Comparison of ENCODE assay signal across 11 mouse cellular contexts in genomic region chr7:142434137-142434865, GRCm38 (mm10). TPM values are rescaled to one million over a fixed set of nuclear protein-coding genes. Genes with fewer than 3 reads are reported as not detected.
DNase-seq lines count a peak whose midpoint lies in the region; ATAC-seq lines count a peak whose summit lies in the region.
"Had no signal": no experiment of that assay in that cellular context is flagged by ENCODE, and none has a peak within 500 bp of the region (broad histone marks: within the 10 kb centered on the region; RNA-seq: fewer than 3 reads in every experiment).

Gene Syt8 (plus strand): TSS chr7:142434850.

- H3K27ac ChIP-seq in kidney, embryonic 15.5 days = peak within 1 kb of the TSS; percentile 57
- H3K27ac ChIP-seq in embryonic facial prominence, embryonic 10.5 days (replicated peaks) = peak within 1 kb of the TSS; percentile 82
- peak within 1 kb of the TSS; percentile 48; the same call in 1 of the 2 replicates for H3K27ac ChIP-seq in intestine, embryonic 14.5 days (ENCODE audit: low read depth)
- H3K27ac ChIP-seq: left cerebral cortex, adult 2 months had no signal

- no peak for ATAC-seq in kidney, embryonic 15.5 days (replicated peaks; ENCODE audit: low FRiP score)
- peak; percentile 60 for ATAC-seq in intestine, embryonic 14.5 days (replicated peaks; ENCODE audit: low FRiP score, low TSS enrichment, low read depth)

- no peak for DNase-seq in kidney, postnatal 25 days
- DNase-seq in embryonic facial prominence, embryonic 10.5 days (ENCODE audit: low spot score) = no peak
- DNase-seq in intestine, embryonic 14.5 days (ENCODE audit: low spot score) = peak; percentile 72
- peak; percentile 56 for DNase-seq in lung, postnatal 25 days (ENCODE audit: low spot score)
- DNase-seq in thymus, postnatal 10 days (ENCODE audit: low spot score in 2 of 2) = no peak
- no peak for DNase-seq in cerebellum, postnatal 36 days
- DNase-seq in ovary, postnatal 36 days (ENCODE audit: low spot score) = no peak
- DNase-seq: gastrocnemius, postnatal 10 days; kidney, adult 9 months had no signal

- H3K36me3 ChIP-seq in kidney, embryonic 15.5 days = no peaks in the 10 kb centered on the region
- no peaks in the 10 kb centered on the region for H3K36me3 ChIP-seq in embryonic facial prominence, embryonic 10.5 days (replicated peaks)
- H3K36me3 ChIP-seq in intestine, embryonic 14.5 days (ENCODE audit: control insufficient read depth, insufficient read depth, low read length) = no peaks in the 10 kb centered on the region

- H3K4me3 ChIP-seq in kidney, embryonic 15.5 days (replicated peaks) = no peak within 1 kb of the TSS
- no peak within 1 kb of the TSS for H3K4me3 ChIP-seq in embryonic facial prominence, embryonic 10.5 days
- H3K4me3 ChIP-seq in intestine, embryonic 14.5 days (ENCODE audit: low read depth, low read length) = no peak within 1 kb of the TSS
- H3K4me3 ChIP-seq: left cerebral cortex, adult 2 months had no signal

- H3K4me1 ChIP-seq in kidney, embryonic 15.5 days = peaks cover 40% of the 10 kb centered on the region
- peaks cover 25% of the 10 kb centered on the region for H3K4me1 ChIP-seq in embryonic facial prominence, embryonic 10.5 days
- peaks cover 22% of the 10 kb centered on the region for H3K4me1 ChIP-seq in intestine, embryonic 14.5 days (replicated peaks; ENCODE audit: control insufficient read depth, insufficient read depth, low read length)

- no peak within 1 kb of the TSS for H3K4me2 ChIP-seq in kidney, embryonic 15.5 days
- peak within 1 kb of the TSS; percentile 2; the same call in 1 of the 2 replicates for H3K4me2 ChIP-seq in intestine, embryonic 14.5 days (ENCODE audit: low read length)

- H3K27me3 ChIP-seq in kidney, embryonic 15.5 days = no peaks in the 10 kb centered on the region
- no peaks in the 10 kb centered on the region; the same call in 1 of the 2 replicates for H3K27me3 ChIP-seq in embryonic facial prominence, embryonic 10.5 days (replicated peaks; ENCODE audit: low read depth, poor library complexity, severe bottlenecking)
- no peaks in the 10 kb centered on the region for H3K27me3 ChIP-seq in intestine, embryonic 14.5 days (replicated peaks; ENCODE audit: control insufficient read depth, insufficient read depth, low read length)

- H3K9ac ChIP-seq in kidney, embryonic 15.5 days = no peak within 1 kb of the TSS
- peak within 1 kb of the TSS; percentile 31; the same call in 1 of the 2 replicates for H3K9ac ChIP-seq in intestine, embryonic 14.5 days (ENCODE audit: low read length)

- H3K9me3 ChIP-seq in kidney, embryonic 15.5 days (replicated peaks) = no peaks in the 10 kb centered on the region
- H3K9me3 ChIP-seq in embryonic facial prominence, embryonic 10.5 days = no peaks in the 10 kb centered on the region
- H3K9me3 ChIP-seq in intestine, embryonic 14.5 days (ENCODE audit: control insufficient read depth, low read length) = no peaks in the 10 kb centered on the region

- 82% methylated on average over 10 of the region's 10 CpGs for WGBS in kidney, embryonic 15.5 days
- 82% methylated on average over 10 of the region's 10 CpGs for WGBS in embryonic facial prominence, embryonic 10.5 days
- 76% methylated on average over 10 of the region's 10 CpGs for WGBS in intestine, embryonic 14.5 days

RNA-seq across cellular contexts. Expression of gene Syt8, which starts in this region (rescaled TPM):
- 0.62 and 1.3 TPM in 2 replicates for polyA plus RNA-seq in kidney, embryonic 15.5 days (2015; fragmentation: Nextera tagmentation; extraction: Ambion mirVana)
- not detected in 2 replicates for polyA plus RNA-seq in embryonic facial prominence, embryonic 10.5 days (2016; fragmentation: Nextera tagmentation; extraction: Ambion mirVana)
- polyA plus RNA-seq in intestine, embryonic 14.5 days (2014; fragmentation: Nextera tagmentation; extraction: Ambion mirVana) = 1.6 and 3.8 TPM in 2 replicates

Comparison
In these comparisons a context has a peak if more than half of its experiments do, and no peak if none do; other contexts are left out.
1. DNase-seq: peak in intestine, embryonic 14.5 days (single experiment) and lung, postnatal 25 days (single experiment); none in kidney, postnatal 25 days (0 of 2), embryonic facial prominence, embryonic 10.5 days (single experiment), thymus, postnatal 10 days (0 of 2), cerebellum, postnatal 36 days (0 of 2) and ovary, postnatal 36 days (single experiment).
2. Peak in every context shown above with its lines, with median percentiles within 50 percentile points of each other: H3K27ac ChIP-seq.